Mouse (Mus musculus) ES-E14 (cell line): ENCODE measurements at regions not wholly inside any gene's neighbourhood (a gene's known extent, or its start where the extent isn't known, plus 50 kb on each side); places are given as distances from the start of the nearest gene placed in this dataset.

Experiments
- DNase-seq: peaks from one replicate; pipeline ENCODE4 v3.0.0-alpha.2; 2013; ENCODE audit warnings: low read depth, low spot score
- H3K27ac ChIP-seq: 2 replicates; pipeline ENCODE4 v1.5.1; 2012; ENCODE audit warnings: low read depth, mild to moderate bottlenecking, low read length, moderate library complexity, mixed read lengths; ENCODE audit not compliant: poor library complexity, insufficient read depth, severe bottlenecking
- H3K36me3 ChIP-seq: 2 replicates; pipeline ENCODE4 v1.6.1; 2012; ENCODE audit warnings: mild to moderate bottlenecking, low read length, moderate library complexity, mixed read lengths; ENCODE audit not compliant: control insufficient read depth, poor library complexity, insufficient read depth, severe bottlenecking
- H3K4me1 ChIP-seq, 2 experiments: fragments of 150-350 bp in 1 of 2; sonication (generic) in 1 of 2; 2 replicates each; pipeline ENCODE4 v1.6.1; 2012; ENCODE audit warnings: low read length in 2 of 2, mild to moderate bottlenecking in 1 of 2, mixed read lengths in 1 of 2; ENCODE audit not compliant: control insufficient read depth in 2 of 2, insufficient read depth in 2 of 2, poor library complexity in 1 of 2
- H3K4me3 ChIP-seq, 2 experiments: fragments of 150-350 bp in 1 of 2; sonication (generic) in 1 of 2; 2 replicates each; pipeline ENCODE4 v1.5.1; 2012; ENCODE audit warnings: low read length in 2 of 2, low read depth in 1 of 2, mild to moderate bottlenecking in 1 of 2, mixed read lengths in 1 of 2; ENCODE audit not compliant: insufficient read depth in 1 of 2, poor library complexity in 1 of 2, severe bottlenecking in 1 of 2
- H3K9ac ChIP-seq: 2 replicates; pipeline ENCODE4 v1.6.1; 2012; ENCODE audit warnings: low read depth, mild to moderate bottlenecking, low read length, mixed read lengths; ENCODE audit not compliant: poor library complexity, insufficient read depth, severe bottlenecking
- H3K9me3 ChIP-seq: fragments of 150-350 bp; sonication (generic); 2 replicates; pipeline ENCODE4 v1.6.1; 2012; ENCODE audit warnings: low read depth, mild to moderate bottlenecking, low read length; ENCODE audit not compliant: control insufficient read depth, insufficient read depth
- CHD2 ChIP-seq: IDR thresholded peaks from 2 replicates; pipeline ENCODE4 v1.6.1; 2014; ENCODE audit warnings: mild to moderate bottlenecking, low read depth, low read length, inconsistent platforms
- HCFC1 ChIP-seq: IDR thresholded peaks from 2 replicates; pipeline ENCODE4 v1.6.1; 2012; ENCODE audit warnings: low read length, inconsistent platforms, borderline replicate concordance; ENCODE audit not compliant: insufficient read depth
- MAFK ChIP-seq: IDR thresholded peaks from 2 replicates; pipeline ENCODE4 v1.6.1; 2014; ENCODE audit warnings: mild to moderate bottlenecking, low read depth, low read length, inconsistent platforms; ENCODE audit not compliant: insufficient read depth
- ZC3H11A ChIP-seq: IDR thresholded peaks from 2 replicates; pipeline ENCODE4 v1.6.1; 2012; ENCODE audit warnings: low read depth, mild to moderate bottlenecking, inconsistent platforms, low read length, borderline replicate concordance
- ZNF384 ChIP-seq: IDR thresholded peaks from 2 replicates; pipeline ENCODE4 v1.6.1; 2012; ENCODE audit warnings: low read depth, low read length, inconsistent platforms
- in situ Hi-C, 2 experiments: fragments of 600-800 bp; cut with MboI; formaldehyde crosslinking; loops; one replicate each; pipeline ENCODE4 v1.15.1; 2025; ENCODE audit warnings: low sequenced_read_pairs in 2 of 2, inconsistent platforms in 1 of 2; ENCODE audit not compliant: unreplicated experiment in 2 of 2

DNA sequence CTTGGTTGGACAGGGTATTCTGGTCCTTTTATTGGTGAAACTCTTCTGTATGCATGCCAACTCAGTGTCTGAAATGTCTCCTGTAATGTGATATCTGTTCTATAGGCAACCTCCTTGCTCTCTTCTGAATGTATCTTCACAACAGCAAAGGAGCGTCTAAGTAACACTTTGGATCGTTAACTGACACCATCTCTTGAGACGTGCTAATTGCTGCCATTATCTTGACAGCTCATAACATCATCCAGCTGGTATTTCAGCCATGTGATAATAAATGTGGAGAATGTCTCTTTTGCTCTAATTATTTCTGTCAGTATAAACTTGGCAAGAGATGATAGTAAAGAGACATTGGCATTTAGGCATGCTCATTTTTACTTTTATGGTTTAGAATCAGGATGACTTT is 68.8 kb upstream of the Col8a1 start:
- no peak for TF ChIP-seq ZNF384
- no peak for TF ChIP-seq MAFK
- TF ChIP-seq ZC3H11A, result no peak
- no peak for TF ChIP-seq HCFC1
- TF ChIP-seq CHD2, result no peak
- Histone ChIP-seq H3K4me1 (no peaks in the 10 kb centered on the region), H3K27ac (no peak overlapping the region), H3K36me3 (no peaks in the 10 kb centered on the region), H3K9ac (no peak overlapping the region), H3K4me3 (no peak overlapping the region), H3K9me3 (no peaks in the 10 kb centered on the region)
- no peak for DNase-seq
- in situ Hi-C loops, result no loop called here

DNA sequence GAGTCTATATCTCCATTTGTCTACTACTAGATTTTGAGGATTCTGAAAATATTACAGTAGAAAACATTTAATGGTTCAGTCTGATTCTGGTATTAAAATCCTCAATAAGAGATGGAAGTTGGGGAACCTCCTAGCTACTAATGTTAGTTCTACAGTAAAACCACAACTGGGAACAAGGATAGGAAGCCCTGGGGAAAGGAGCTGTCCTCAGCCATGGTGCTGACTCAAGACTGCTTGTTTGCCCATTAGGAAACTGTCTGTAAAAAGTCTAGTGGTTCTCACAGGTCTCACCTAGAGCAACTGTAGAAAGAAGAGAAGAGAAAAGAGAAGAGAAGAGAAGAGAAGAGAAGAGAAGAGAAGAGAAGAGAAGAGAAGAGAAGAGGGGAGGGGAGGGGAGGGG is 90.9 kb upstream of the Col8a1 start:
- Histone ChIP-seq H3K27ac (no peak overlapping the region), H3K9ac (no peak overlapping the region), H3K36me3 (no peaks in the 10 kb centered on the region), H3K4me3 (no peak overlapping the region), H3K9me3 (no peaks in the 10 kb centered on the region), H3K4me1 (no peaks in the 10 kb centered on the region)
- peak; percentile 21 for DNase-seq
- TF ChIP-seq ZNF384, result no peak
- TF ChIP-seq ZC3H11A, result no peak
- no peak for TF ChIP-seq CHD2
- TF ChIP-seq HCFC1, result no peak
- no peak for TF ChIP-seq MAFK
- in situ Hi-C loops, result no loop called here

GRCm38 (mm10) chr16:57846386-57846785 is 91.8 kb upstream of the Col8a1 start:
- no peaks in the 10 kb centered on the region for H3K9me3 ChIP-seq
- H3K4me3 ChIP-seq, result no peak overlapping the region
- H3K4me1 ChIP-seq, result no peaks in the 10 kb centered on the region
- no peak for DNase-seq
- in situ Hi-C loops, result no loop called here
- H3K27ac ChIP-seq, result no peak overlapping the region
- H3K9ac ChIP-seq, result no peak overlapping the region
- H3K36me3 ChIP-seq, result no peaks in the 10 kb centered on the region
- TF ChIP-seq MAFK, result no peak
- TF ChIP-seq CHD2, result no peak
- no peak for TF ChIP-seq ZNF384
- no peak for TF ChIP-seq HCFC1
- no peak for TF ChIP-seq ZC3H11A

GRCm38 (mm10) chr16:57851854-57852253 is 97.3 kb upstream of the Col8a1 start:
- H3K36me3 ChIP-seq, result no peaks in the 10 kb centered on the region
- no peak for DNase-seq
- no peak for TF ChIP-seq MAFK
- no peak for TF ChIP-seq ZNF384
- TF ChIP-seq ZC3H11A, result no peak
- TF ChIP-seq CHD2, result no peak
- no peak for TF ChIP-seq HCFC1
- no peak overlapping the region for H3K27ac ChIP-seq
- no peak overlapping the region for H3K9ac ChIP-seq
- in situ Hi-C loops, result no loop called here
- H3K4me1 ChIP-seq, result no peaks in the 10 kb centered on the region
- H3K9me3 ChIP-seq, result no peaks in the 10 kb centered on the region
- no peak overlapping the region for H3K4me3 ChIP-seq
